Mouse (Mus musculus): Measurements from ENCODE around the gene Tns1. TPM values are rescaled to one million over a fixed set of nuclear protein-coding genes. Genes with fewer than 3 reads are reported as not detected.
A peak's percentile ranks its signal among the peaks of the same experiment; 100 is the strongest.

Gene Tns1
- polyA plus RNA-seq, 2 experiments from 2014 or later = 19.0 to 40.5 TPM

DNA sequence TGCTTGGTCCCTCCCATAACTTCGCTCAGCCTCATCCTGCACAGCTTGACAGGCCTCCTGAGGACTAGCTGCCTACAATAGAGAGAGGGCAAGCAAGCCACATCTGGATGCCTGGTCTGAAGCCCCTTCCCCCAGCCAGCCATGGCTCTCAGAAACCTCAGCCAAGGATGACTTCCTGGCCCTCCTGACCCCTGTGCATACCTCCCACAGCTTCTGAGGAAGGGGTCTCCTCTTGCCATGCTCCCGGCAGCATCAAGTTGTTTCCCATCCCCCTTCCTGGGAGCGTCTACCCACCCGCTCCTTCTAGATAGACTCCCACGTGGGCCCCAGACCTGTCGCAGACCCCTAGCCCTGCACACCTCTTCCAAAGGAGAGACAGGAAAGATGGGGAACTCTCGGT, 33.9 kb downstream of the Tns1 start:
- no peak for ATAC-seq

DNA sequence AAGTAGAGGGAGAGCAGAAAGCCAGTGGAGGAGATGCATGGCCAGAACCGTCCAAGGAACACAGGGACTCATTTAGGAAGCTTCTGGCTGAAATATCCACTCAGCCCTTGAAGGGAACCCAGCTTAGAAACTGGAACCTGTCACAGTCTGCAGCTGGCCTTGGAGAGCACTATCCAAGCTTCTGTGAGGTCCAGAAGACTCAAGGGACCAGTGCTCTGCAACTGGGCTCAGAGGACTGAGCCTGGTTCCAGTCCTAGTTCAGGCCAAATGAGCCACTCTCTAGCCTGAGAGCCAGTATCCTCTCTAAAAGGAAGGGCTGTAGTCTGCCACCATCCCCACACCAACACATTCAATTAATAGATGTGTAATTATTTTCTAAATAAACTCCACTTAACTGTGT, 35.7 kb downstream of the Tns1 start:
- no peak for ATAC-seq

DNA sequence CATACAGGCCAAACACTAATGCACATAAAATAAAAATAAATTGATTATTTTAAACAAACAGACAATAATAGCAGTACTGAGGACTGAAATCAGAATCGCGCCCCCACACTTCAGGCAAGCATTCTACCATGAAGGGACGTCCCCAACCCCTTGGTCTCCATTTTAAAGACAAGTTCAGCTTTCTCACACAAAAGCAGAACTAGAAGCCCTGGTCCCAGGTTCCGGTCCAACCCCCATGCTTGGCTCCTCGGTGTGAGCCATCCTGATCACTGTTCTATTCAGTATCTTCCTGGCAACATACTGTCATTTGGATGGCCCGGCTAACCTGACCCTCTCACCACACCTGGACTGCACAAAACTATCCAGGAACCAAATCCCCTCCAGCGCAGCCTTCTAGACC, 38.7 kb downstream of the Tns1 start:
- no peak for ATAC-seq

DNA sequence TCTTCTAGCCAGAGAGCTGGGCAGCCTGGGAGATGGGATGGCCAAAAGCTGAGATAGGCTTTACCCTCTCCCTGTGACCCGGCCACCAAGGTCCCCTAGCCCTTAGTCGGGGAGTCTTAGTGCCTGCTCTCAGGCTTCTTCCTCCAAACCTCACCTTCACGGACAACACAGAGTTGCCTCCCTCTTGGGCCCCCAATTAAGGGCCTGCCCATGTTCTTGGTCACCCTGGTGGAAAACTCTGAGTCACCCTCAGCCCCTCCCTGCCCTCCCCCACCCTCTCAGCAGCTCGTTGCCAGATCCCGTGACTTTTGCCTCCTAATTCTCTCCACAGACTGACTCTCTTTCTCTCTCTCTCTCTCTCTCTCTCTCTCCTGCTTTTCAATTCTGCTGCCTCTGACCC, 39.5 kb downstream of the Tns1 start:
- ATAC-seq = no peak

DNA sequence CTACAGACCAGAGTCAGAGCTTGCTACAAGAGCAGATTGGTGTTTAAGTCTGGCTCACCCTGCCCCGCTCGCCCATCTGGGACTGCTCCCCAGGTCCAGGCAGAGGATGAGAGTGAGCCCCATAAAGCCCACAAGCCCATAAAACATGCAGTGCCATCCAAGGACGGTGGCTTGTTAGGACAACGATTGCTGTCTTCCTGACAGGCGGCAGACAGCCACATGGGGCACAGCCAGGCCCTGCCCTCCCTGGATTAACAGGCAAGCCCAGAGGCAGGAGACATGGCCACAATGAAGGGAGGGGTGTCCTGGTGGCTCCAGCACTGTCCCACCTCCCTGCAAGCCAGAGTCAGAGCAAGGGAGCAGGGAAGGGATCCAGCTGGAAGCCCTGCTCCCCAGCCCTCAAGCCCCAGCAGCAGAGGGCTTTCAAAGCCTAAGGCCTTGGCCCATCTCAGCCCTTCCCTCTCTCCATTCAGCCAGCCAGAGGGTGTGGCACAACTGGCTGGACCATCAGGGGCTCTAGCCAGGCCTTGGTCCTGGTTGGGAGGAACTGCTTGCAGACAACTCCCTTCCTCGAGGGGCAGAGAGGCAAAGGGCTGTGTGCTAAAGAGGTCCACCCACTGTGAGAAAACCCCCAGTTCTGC, 40.1 kb downstream of the Tns1 start:
- no peak for ATAC-seq

DNA sequence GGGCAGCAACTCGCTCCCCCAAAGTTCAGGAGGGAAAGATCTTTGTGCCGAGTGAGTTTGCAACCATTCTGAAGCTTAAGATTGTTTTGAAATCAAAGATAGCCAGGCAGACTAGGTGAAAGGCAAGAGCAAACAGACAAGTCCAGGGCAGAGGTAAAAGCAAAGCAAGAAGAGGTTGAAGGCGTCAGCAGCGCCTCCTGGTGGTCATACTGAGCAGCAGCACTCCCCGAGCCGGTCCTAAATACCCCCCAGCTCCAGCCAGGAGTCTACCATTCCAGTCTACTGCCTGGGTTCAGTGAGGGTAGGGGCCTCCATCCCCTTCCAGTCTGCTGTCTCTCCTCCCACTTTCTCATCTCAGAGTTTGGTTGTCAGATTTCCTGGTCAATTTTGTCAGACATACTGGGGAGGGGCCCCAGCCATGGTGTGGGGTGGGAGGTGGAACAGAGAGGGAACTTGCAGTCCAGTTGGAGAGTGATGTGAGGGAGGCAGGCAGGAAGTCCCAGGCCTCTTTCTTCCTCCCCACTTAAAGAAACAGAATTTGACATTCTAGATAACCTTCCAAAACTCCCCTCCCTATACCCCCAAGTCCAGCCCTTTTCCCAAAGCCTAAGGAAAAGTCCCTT, 41.3 kb downstream of the Tns1 start:
- ATAC-seq = no peak

DNA sequence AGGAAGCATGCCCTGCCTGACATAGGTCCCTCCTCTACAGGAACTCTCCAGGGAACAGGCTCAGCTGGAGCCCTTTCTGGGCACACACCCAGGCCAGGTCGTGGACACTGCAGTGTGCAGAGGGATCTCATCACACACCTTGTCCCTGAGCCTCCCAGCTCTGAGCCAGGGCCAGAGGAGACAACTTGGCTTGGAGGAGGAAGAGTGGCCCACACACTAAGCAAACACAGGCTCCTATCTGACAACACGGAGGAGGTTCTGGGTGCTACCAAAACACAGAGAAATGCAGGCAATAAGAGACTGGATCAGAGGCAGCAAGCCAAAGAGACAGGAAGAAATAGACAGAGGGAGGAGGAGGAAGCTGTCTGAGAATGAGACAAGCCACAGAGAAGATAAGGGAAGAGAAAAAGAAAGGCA, 42.7 kb downstream of the Tns1 start:
- no peak for ATAC-seq

DNA sequence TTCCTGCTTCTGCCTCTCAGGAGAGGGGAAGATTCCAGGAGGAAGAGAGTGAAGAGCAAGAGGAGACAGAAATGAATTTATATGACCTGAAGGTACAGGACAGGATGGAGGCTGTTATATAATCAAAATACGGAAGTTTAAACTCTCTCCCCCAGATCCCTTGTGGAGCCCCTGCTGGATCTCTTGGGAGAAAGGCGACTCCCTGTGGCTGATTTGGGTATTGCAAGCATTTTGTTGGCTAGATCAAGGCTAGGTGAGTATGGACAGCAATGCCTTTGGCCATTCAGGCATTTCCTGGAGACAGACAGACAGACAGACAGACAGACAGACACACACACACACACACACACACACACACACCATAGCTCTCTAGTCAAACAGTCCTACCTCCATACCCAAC, 46.9 kb downstream of the Tns1 start:
- ATAC-seq = no peak

DNA sequence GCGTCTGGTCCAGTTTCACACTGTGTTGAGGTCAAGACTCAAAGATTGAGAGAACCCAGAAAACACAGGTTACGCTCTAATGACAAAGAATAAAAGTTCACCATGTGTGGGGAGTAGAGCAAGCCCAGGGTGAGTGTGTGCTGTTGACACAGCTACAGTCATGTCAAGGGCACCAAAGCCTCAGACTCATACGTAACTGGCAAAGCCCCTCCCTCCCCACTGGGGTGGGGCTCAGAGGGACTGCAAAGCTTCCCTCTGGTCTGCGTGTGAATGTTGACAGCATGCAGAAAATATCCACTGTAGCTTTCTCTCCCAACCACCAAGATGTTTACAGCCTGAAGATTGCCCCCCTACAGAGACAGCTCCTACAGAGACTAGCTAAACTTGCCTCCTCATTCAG, 48.0 kb downstream of the Tns1 start:
- no peak for ATAC-seq

DNA sequence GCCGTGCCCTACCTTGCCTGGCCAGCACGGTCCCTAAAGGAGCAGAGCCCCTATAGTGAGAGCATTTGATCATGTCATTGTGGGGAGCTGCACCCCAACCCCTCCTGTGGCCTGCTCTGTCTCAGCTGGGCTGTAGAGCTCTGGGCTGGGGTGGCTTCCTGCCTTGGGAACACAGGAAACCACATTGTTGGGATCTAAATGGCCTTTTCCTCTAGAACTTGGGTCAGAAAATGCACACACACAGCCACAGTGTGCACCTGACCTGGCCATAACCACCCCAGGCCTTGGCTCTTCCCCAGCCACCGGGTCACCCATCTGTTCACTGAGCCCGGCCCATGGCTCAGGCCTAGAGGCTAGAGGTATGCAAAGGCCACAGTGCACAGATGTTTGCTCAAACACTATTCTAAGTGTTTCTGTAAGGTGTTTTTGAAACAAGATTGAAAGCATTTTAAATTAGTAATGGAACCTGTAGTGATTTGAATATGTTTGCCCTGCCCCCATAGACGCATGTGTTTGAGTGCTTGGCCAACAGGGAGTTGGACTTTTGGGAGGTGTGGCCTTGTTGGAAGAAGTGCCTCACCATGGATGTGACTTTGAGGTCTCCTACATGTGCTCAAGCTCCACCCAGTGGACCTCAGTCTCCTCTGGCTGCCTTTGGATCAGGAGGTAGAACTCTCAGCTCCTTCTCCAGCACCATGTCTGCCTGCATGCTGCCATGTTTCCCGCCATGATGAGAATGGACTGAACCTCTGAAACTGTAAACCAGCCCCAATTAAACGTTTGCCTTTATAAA, 49.4 kb downstream of the Tns1 start:
- no peak for ATAC-seq

DNA sequence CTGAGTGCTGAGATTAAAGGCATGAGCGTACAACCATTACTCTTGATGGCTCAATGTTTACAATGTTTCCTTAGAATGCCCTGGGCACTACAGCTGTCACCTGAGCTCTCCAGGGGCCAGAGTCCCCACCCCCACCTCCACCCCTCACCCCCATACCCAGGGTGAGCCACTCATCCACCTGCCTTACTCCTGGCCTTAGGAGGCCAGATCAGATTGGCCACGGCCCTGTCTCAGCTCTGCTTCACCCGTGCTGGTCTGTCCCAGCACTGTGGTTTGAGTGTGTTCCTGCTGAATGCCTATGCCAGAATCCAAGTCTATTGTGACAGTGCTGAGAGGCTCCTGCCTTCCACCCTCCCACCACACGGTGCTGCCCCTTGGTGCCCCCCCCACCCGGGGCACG, 50.5 kb downstream of the Tns1 start:
- ATAC-seq = no peak

DNA sequence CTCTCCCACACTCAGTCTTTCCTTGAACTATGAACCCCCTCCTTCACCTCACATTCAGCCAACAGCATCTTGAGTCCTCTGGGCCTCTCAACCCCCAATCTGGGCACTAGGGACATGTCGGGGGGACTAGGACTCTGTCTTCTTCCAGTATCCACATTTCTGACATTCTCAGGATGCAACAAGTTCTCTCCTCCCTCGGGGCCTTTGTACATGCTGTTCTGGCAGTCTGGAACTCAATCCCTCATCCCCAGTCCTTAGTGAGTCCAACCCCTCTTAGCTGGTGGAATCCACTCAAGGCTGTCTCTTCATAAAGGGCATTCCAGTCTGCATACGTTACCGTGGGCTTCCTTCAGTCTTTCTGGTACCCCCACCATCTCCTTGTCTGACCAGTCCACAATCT, 53.5 kb downstream of the Tns1 start:
- no peak for ATAC-seq

DNA sequence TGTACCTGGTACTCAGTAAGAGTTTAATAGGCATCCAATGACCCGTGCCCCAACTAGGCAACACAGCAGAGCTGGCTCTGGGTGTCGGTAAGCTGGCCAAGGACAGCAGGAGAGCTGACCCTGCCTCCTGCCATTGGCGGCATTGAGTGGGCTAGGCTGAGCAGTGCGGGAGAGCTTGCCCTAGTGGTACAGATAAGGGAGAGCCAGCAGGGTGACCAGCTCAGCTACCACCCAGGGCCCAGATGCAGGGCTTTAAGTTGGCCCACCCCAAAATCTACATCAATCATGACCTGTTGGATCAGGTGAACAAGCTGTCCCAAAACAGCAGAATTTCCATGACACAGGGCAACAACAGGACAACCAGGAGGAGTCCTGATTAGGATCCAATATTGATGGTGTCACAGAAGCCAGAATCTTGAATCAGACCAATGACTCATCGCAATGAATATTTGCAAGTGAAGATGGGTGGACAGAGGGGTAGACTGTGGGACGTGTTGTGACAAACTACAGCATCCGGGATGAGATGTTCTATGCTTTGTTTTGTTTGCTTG, 54.2 kb downstream of the Tns1 start:
- no peak for ATAC-seq

DNA sequence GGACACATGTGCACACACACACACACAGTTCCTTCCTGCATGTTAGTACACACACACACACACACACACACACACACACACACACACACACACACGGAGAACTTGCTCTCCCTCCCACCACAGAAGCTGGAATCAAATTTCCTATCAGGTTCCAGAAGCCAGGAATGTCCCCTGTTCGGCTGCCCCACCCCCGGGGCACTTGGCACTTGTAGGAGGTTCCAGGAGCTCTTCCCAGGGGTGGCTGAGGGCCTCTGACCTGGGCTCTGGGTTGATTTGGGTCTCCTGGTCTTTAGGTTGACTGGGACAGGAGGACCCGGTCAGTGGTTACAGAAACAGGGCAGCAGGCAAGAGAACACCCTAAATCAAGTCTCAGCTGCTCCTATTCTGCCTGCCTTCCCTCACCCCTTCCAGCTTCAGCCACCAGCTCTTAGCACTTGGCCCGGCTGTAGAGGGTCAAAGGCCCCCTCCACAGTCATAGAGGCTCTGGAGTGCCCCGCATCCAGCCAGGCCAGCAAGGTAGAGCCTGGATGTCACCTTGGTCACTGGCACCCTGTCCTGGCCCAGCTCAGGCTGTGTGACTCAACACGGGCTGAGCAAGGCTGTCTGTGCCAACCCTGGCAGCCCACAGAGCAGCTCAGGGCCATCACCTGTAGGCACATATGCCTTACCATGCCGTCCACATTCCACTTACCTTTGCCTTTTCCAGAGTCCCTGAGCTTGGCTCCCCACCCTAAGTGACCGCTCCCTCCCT, 55.0 kb downstream of the Tns1 start:
- ATAC-seq = no peak

DNA sequence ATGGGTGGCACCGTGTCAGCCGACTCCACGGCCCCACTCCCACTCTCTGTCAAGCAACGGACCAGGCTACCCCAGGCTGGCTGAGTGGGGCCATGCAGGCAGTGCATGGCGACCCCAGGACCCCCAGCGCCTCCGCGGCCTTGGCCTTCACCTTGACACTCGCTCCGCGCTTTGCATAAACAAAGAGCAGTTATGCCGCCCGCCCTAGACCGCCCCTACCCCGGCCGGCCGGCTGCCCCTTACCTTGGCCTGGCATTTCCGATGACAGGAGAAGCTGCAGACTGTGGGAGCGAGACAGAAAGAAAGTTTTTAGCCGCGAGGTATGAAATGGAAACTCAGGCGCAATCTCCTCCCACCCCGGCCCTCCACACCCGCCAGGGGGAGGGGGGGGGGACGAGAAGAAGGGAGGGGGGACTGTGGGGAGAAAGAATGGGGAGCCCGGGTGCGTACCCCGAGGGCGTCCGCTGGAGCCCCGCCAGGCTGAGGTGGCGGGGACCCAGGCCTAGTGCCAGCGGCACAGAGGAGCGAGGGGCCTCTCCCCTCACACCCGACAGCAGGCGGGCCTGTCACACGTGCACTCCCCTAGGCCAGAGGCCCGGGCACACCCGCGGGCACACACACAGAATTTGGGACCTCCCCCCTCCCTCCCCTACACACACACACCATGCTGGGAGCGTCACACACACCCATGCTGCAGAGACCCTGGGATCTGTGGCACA, 55.7 kb downstream of the Tns1 start:
- peak; percentile 26 for ATAC-seq

DNA sequence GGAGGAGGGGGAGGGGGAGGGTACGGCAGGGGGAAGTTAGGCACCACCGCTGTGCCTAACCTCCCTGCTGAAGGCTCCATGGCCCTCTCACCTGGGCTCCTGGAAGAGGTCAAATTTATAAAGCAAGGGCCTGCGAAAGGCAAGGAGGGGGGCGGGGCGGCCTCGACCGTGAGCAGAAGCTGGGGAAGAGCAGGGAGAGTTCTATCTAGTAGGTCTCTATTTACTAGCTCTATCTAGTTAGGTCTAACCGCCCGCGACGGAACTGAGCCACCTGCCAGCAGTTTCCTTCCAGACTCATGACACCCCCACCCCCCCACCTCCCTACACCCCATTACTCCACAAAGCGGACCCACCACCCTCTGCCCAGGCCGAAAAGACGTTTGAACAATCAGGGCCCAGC, 56.4 kb downstream of the Tns1 start:
- no peak for ATAC-seq

DNA sequence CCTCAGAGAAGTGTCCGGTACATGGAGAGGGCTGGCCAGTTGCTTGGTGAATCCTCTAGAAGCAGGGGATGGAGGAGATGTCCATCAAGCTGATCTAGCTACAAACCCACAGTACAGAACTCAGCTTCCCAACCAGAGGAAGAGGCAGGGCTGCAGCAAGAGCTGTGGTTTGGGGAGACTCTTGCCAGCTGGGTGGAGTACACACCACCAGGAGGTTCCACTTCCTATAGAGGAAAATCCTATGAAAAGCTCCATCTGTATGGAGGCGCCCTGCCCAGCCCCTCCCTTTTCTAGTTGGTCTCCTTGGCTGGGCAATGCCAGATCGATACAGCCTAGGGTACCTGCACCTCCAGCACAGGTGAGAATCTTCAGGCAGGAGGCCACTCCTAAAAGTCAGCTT, 57.7 kb downstream of the Tns1 start:
- no peak for ATAC-seq

DNA sequence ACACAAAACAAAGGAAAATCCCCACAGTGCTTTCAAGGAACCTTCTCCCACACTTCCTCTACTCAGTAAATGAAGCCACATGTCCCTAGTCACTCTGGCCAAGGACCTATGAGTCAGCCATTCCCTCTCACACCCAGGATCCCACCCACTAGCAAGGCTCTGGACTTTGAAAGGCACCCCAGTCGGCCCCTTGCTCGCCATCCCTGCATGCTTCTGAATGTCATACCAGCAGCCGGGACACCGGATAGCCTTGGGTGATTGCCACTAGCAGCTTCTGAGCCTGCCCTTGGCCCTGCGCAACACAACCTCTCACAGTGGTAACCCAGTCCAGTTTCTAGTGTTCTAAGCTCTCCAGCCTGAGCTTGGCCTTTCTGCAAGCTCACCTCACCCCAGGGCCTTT, 58.2 kb downstream of the Tns1 start:
- no peak for ATAC-seq

DNA sequence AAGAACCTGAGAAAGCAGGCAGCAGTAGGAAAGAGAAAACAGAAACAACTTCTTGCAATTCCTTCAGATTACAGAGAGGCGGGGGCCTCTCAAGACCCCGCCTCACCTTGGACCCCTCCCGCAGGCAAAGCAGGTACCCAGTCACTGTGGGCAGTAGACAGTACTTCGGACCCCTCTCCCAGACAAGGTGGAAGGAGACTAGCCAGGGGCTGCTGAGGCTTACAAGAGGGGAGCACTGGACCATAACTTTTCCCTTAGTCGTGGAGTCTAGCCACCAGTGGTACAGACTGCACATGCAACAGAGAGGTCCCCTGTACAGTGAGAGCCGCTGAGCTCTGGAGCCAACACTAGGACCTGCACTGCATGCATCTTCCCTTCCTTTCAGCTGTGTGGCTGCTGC, 64.2 kb downstream of the Tns1 start:
- no peak for ATAC-seq

DNA sequence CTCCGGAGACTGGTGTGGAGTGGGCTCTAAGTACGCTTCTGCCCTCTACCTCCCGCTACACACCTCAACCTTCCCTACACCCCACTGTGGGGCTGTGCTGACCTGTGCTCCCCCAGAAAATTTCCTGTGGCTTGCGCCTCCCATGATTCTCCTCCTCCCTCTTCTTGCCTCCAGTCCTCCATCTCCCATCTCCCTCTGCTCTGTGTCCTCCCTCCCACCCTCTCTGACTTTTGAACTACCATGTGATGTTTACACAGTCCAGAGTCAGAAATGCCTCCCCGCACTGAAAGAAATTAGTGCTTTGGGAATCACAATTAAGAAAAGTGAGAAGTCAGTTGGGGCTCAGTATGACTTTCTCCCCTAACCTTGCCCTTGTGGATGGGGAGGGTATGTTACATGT, 64.7 kb downstream of the Tns1 start:
- no peak for ATAC-seq

DNA sequence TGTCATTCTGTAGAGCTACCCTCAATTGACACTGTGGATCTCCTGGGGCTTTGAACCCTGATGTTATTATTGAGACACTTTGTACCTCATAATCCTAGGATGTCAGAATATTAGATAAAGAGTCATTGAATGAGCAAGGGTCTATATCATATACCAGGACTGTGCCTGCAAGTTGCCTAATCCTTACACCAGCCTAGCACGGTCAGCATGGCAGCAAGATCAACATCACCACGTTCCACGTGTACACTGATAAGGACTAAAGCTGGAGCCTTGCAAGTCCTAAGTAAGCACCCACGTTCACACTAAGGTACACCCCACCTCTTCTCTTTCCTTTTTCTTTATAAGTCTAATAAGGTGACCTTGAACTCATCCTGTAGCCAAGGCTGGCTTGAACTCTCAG, 65.5 kb downstream of the Tns1 start:
- no peak for ATAC-seq

DNA sequence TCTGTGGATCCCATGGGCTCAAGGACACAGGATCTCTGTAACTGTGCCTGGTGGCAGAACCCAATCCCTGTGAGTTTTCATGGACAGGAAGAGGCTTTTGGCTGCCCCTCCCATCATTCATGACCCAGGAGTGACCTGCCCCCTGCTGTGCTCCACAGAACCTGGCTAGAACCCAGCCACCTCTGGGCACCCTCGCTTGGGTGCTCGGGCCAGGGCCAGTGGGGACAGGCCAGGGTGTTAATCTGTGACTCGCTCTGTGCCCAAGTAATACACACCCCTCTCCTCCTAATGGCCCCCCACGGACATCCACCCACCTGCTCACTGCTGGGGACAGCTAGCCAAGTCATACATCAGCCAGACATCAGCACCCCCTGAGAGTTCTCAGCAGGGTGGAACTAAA, 65.9 kb downstream of the Tns1 start:
- no peak for ATAC-seq
